27 mouse cellular contexts compared by ENCODE assay signal in the genomic region with DNA sequence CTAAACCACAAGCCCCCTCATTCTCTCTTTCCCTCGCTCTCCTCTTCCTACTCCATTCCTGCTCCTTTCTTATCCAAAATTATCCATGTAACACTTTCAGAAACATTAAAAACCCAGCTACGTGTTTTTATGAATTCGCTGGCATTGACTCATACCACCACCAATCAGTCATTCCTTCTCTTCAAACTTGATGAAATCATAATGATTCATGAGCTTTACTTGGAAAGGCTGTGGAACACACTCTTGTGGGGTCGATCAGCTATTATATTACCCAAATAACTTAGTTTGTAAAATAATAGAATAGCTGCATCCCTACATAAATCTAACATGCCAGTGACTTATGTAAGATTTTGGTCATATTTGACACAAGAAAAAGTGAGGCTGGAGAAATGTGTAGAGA.
"Had no signal": no experiment of that assay in that cellular context is flagged by ENCODE, and none has a peak within 500 bp of the region (broad histone marks: within the 10 kb centered on the region; RNA-seq: fewer than 3 reads in every experiment).

No protein-coding gene starts in this region.

- ATAC-seq: hindbrain, postnatal 0 days; intestine, embryonic 16.5 days; liver, embryonic 12.5 days had no signal

- DNase-seq: gastrocnemius, postnatal 14 days; gastrocnemius, postnatal 36 days; heart, adult 11 months; heart, adult 2 months; heart, postnatal 14 days; heart, postnatal 36 days; kidney, adult 11 months; kidney, adult 2 months; kidney, adult 9 months; kidney, postnatal 14 days; kidney, postnatal 36 days; layer of hippocampus, adult 9-11 months; layer of hippocampus, postnatal 36 days; left cerebral cortex, postnatal 4 days had no signal

- H3K27ac ChIP-seq: heart, adult 2 months; heart, embryonic 13.5 days; heart, embryonic 15.5 days; hindbrain, embryonic 13.5 days; hindbrain, embryonic 15.5 days; hindbrain, postnatal 0 days; kidney, embryonic 15.5 days; kidney, postnatal 0 days; limb, embryonic 13.5 days; limb, embryonic 15.5 days; liver, embryonic 12.5 days; liver, embryonic 14.5 days had no signal

- H3K4me3 ChIP-seq: heart, adult 2 months; heart, embryonic 13.5 days; heart, embryonic 15.5 days; hindbrain, embryonic 13.5 days; hindbrain, embryonic 15.5 days; kidney, embryonic 15.5 days; limb, embryonic 13.5 days; limb, embryonic 15.5 days; liver, embryonic 12.5 days had no signal

- H3K9me3 ChIP-seq: heart, embryonic 13.5 days; heart, embryonic 15.5 days; hindbrain, embryonic 15.5 days; kidney, embryonic 15.5 days; limb, embryonic 13.5 days; limb, embryonic 15.5 days; liver, embryonic 12.5 days had no signal

- H3K4me1 ChIP-seq: heart, embryonic 13.5 days; heart, embryonic 15.5 days; hindbrain, embryonic 13.5 days; hindbrain, embryonic 15.5 days; kidney, embryonic 15.5 days; limb, embryonic 13.5 days; limb, embryonic 15.5 days; liver, embryonic 12.5 days had no signal

- H3K27me3 ChIP-seq: heart, embryonic 13.5 days; heart, embryonic 15.5 days; hindbrain, embryonic 13.5 days; hindbrain, embryonic 15.5 days; kidney, embryonic 15.5 days; limb, embryonic 13.5 days; limb, embryonic 15.5 days; liver, embryonic 12.5 days had no signal

- H3K36me3 ChIP-seq: heart, embryonic 13.5 days; heart, embryonic 15.5 days; hindbrain, embryonic 13.5 days; hindbrain, embryonic 15.5 days; kidney, embryonic 15.5 days; limb, embryonic 13.5 days; limb, embryonic 15.5 days; liver, embryonic 12.5 days had no signal

- H3K4me2 ChIP-seq: heart, embryonic 11.5 days; heart, embryonic 13.5 days; heart, embryonic 15.5 days; hindbrain, embryonic 13.5 days; hindbrain, embryonic 15.5 days; kidney, embryonic 15.5 days; limb, embryonic 13.5 days; limb, embryonic 15.5 days; liver, embryonic 12.5 days had no signal

- H3K9ac ChIP-seq: heart, embryonic 13.5 days; heart, embryonic 15.5 days; hindbrain, embryonic 13.5 days; hindbrain, embryonic 15.5 days; kidney, embryonic 15.5 days; limb, embryonic 13.5 days; limb, embryonic 15.5 days; liver, embryonic 12.5 days; liver, embryonic 14.5 days had no signal
